Mouse (Mus musculus) MEL (cell line): ENCODE measurements around the gene Pcdh9. TPM values are rescaled to one million over a fixed set of nuclear protein-coding genes. Genes with fewer than 3 reads are reported as not detected.

Experiments used
- DNase-seq: peaks from one replicate; pipeline ENCODE4 v3.0.0; 2011; ENCODE audit warnings: low read depth, low spot score
- H3K27ac ChIP-seq: 2 replicates; pipeline ENCODE4 v1.5.1; 2012; ENCODE audit warnings: low read depth, mild to moderate bottlenecking, control low read depth, low read length, moderate library complexity; ENCODE audit not compliant: control insufficient read depth
- H3K27me3 ChIP-seq, 2 experiments: fragments of 150-350 bp in 1 of 2; sonication (generic) in 1 of 2; 2 replicates each; pipeline ENCODE4 v1.6.1; 2012; ENCODE audit warnings: low read length in 2 of 2, mild to moderate bottlenecking in 2 of 2, improper control_type of control experiment in 1 of 2, moderate library complexity in 1 of 2; ENCODE audit not compliant: insufficient read depth in 2 of 2, control insufficient read depth in 1 of 2
- H3K36me3 ChIP-seq, 2 experiments: 2 replicates each; pipeline ENCODE4 v1.6.1; 2012 to 2014; ENCODE audit warnings: low read length in 2 of 2, improper control_type of control experiment in 1 of 2, inconsistent platforms in 1 of 2, mild to moderate bottlenecking in 1 of 2; ENCODE audit not compliant: insufficient read depth in 2 of 2, control insufficient read depth in 1 of 2
- H3K4me1 ChIP-seq, 2 experiments: fragments of 150-350 bp in 1 of 2; sonication (generic) in 1 of 2; 2 replicates each; pipeline ENCODE4 v1.6.1; 2012; ENCODE audit warnings: low read length in 2 of 2, improper control_type of control experiment in 1 of 2, mild to moderate bottlenecking in 1 of 2; ENCODE audit not compliant: insufficient read depth in 2 of 2, control insufficient read depth in 1 of 2
- H3K4me3 ChIP-seq, 2 experiments: fragments of 150-350 bp in 1 of 2; sonication (generic) in 1 of 2; 2 replicates each; pipeline ENCODE4 v1.5.1; 2012; ENCODE audit warnings: low read depth in 2 of 2, low read length in 2 of 2, mild to moderate bottlenecking in 2 of 2, moderate library complexity in 2 of 2, control low read depth in 1 of 2, improper control_type of control experiment in 1 of 2; ENCODE audit not compliant: control insufficient read depth in 1 of 2, insufficient read depth in 1 of 2
- H3K79me2 ChIP-seq: 2 replicates; pipeline ENCODE4 v1.6.1; 2012; ENCODE audit warnings: mild to moderate bottlenecking, low read length, moderate library complexity; ENCODE audit not compliant: control insufficient read depth, poor library complexity, insufficient read depth
- H3K9ac ChIP-seq: 2 replicates; pipeline ENCODE4 v1.6.1; 2012; ENCODE audit warnings: low read depth, mild to moderate bottlenecking, control low read depth, low read length, moderate library complexity; ENCODE audit not compliant: control insufficient read depth, poor library complexity, severe bottlenecking
- H3K9me3 ChIP-seq: fragments of 150-350 bp; sonication (generic); replicated peaks from 2 replicates; pipeline ENCODE4 v1.6.1; 2012; ENCODE audit warnings: mild to moderate bottlenecking, low read length, improper control_type of control experiment, moderate library complexity; ENCODE audit not compliant: insufficient read depth
- E2F4 ChIP-seq: IDR thresholded peaks from 2 replicates; pipeline ENCODE4 v1.6.1; 2011; ENCODE audit warnings: low read depth, low read length, improper control_type of control experiment, borderline replicate concordance
- ELF1 ChIP-seq: IDR thresholded peaks from 2 replicates; pipeline ENCODE4 v1.6.1; 2014; ENCODE audit warnings: low read depth, mild to moderate bottlenecking, inconsistent platforms, low read length, improper control_type of control experiment, moderate library complexity
- EP300 ChIP-seq, 2 experiments: IDR thresholded peaks; 2 replicates each; pipeline ENCODE4 v1.6.1; 2011; ENCODE audit warnings: improper control_type of control experiment in 2 of 2, low read length in 2 of 2, low read depth in 1 of 2, mild to moderate bottlenecking in 1 of 2
- ETS1 ChIP-seq: IDR thresholded peaks from 2 replicates; pipeline ENCODE4 v1.6.1; 2012; ENCODE audit warnings: low read depth, mild to moderate bottlenecking, inconsistent platforms, low read length, improper control_type of control experiment, moderate library complexity
- GABPA ChIP-seq: IDR thresholded peaks from 2 replicates; pipeline ENCODE4 v1.6.1; 2012; ENCODE audit warnings: low read depth, mild to moderate bottlenecking, inconsistent platforms, low read length, improper control_type of control experiment, moderate library complexity
- HCFC1 ChIP-seq: IDR thresholded peaks from 2 replicates; pipeline ENCODE4 v1.6.1; 2012; ENCODE audit warnings: low read depth, mild to moderate bottlenecking, inconsistent platforms, low read length, improper control_type of control experiment, moderate library complexity
- JUND ChIP-seq: IDR thresholded peaks from 2 replicates; pipeline ENCODE4 v1.6.1; 2011; ENCODE audit warnings: low read depth, mild to moderate bottlenecking, improper control_type of control experiment, low read length
- KAT2A ChIP-seq: conservative IDR thresholded peaks from 2 replicates; pipeline ENCODE4 v1.6.1; 2012; ENCODE audit warnings: low read depth, low read length, improper control_type of control experiment, inconsistent platforms
- MAZ ChIP-seq: IDR thresholded peaks from 2 replicates; pipeline ENCODE4 v1.6.1; 2012; ENCODE audit warnings: low read depth, mild to moderate bottlenecking, inconsistent platforms, low read length, improper control_type of control experiment
- MYB ChIP-seq: IDR thresholded peaks from 2 replicates; pipeline ENCODE4 v1.6.1; 2011; ENCODE audit warnings: mild to moderate bottlenecking, low read depth, low read length, improper control_type of control experiment
- MYC ChIP-seq: IDR thresholded peaks from 2 replicates; pipeline ENCODE4 v1.6.1; 2011; ENCODE audit warnings: low read depth, mild to moderate bottlenecking, low read length, improper control_type of control experiment, moderate library complexity
- NELFE ChIP-seq: IDR thresholded peaks from 2 replicates; pipeline ENCODE4 v1.6.1; 2011; ENCODE audit warnings: low read depth, low read length, improper control_type of control experiment
- POLR2AphosphoS2 ChIP-seq: IDR thresholded peaks from 2 replicates; pipeline ENCODE4 v1.6.1; 2011; ENCODE audit warnings: low read length, improper control_type of control experiment
- POLR2AphosphoS5 ChIP-seq: IDR thresholded peaks from 2 replicates; pipeline ENCODE4 v1.6.1; 2012; ENCODE audit warnings: low read depth, borderline replicate concordance, mild to moderate bottlenecking, inconsistent platforms, low read length, moderate library complexity, mixed read lengths
- RCOR1 ChIP-seq: IDR thresholded peaks from 2 replicates; pipeline ENCODE4 v1.6.1; 2012; ENCODE audit warnings: low read depth, mild to moderate bottlenecking, inconsistent platforms, low read length, improper control_type of control experiment
- SMC3 ChIP-seq: IDR thresholded peaks from 2 replicates; pipeline ENCODE4 v1.6.1; 2011; ENCODE audit warnings: low read depth, low read length, improper control_type of control experiment
- TAL1 ChIP-seq: IDR thresholded peaks from 2 replicates; pipeline ENCODE4 v1.6.1; 2012; ENCODE audit warnings: mild to moderate bottlenecking, inconsistent platforms, low read length, moderate library complexity, mixed read lengths
- TBP ChIP-seq: IDR thresholded peaks from 2 replicates; pipeline ENCODE4 v1.8.0; 2011; ENCODE audit warnings: low read depth, low read length, improper control_type of control experiment
- TCF12 ChIP-seq: IDR thresholded peaks from 2 replicates; pipeline ENCODE4 v1.6.1; 2014; ENCODE audit warnings: low read depth, mild to moderate bottlenecking, inconsistent platforms, low read length, improper control_type of control experiment, moderate library complexity
- USF2 ChIP-seq, 2 experiments: IDR thresholded peaks; 2 replicates each; pipeline ENCODE4 v1.6.1; 2011 to 2012; ENCODE audit warnings: improper control_type of control experiment in 2 of 2, low read length in 2 of 2, borderline replicate concordance in 1 of 2, inconsistent platforms in 1 of 2, low read depth in 1 of 2, mild to moderate bottlenecking in 1 of 2; ENCODE audit not compliant: insufficient read depth in 1 of 2
- ZMIZ1 ChIP-seq: IDR thresholded peaks from 2 replicates; pipeline ENCODE4 v1.6.1; 2012; ENCODE audit warnings: low read depth, mild to moderate bottlenecking, inconsistent platforms, low read length, improper control_type of control experiment, moderate library complexity
- polyA plus RNA-seq, 2 experiments: library from polyadenylated mRNA; stranded (reverse) in 1 of 2; unstranded in 1 of 2; fragments of >175 nt in 1 of 2; fragments of >200 nt in 1 of 2; gene quantifications; 2 replicates each; pipeline versions ENCODE4 v1.2.1 to v1.2.4; 2012; ENCODE audit warnings: low replicate concordance in 2 of 2, low read depth in 1 of 2; ENCODE audit not compliant: insufficient read length in 2 of 2, insufficient read depth in 1 of 2, missing spikeins in 1 of 2
- total RNA-seq: library from RNA; depleted of rRNA; stranded (reverse); fragments of 300-350 nt; gene quantifications from 2 replicates; pipeline ENCODE4 v1.2.3, GENCODE M21; 2012

The Pcdh9 gene
- total and polyA plus RNA-seq, 3 experiments = not detected

DNA sequence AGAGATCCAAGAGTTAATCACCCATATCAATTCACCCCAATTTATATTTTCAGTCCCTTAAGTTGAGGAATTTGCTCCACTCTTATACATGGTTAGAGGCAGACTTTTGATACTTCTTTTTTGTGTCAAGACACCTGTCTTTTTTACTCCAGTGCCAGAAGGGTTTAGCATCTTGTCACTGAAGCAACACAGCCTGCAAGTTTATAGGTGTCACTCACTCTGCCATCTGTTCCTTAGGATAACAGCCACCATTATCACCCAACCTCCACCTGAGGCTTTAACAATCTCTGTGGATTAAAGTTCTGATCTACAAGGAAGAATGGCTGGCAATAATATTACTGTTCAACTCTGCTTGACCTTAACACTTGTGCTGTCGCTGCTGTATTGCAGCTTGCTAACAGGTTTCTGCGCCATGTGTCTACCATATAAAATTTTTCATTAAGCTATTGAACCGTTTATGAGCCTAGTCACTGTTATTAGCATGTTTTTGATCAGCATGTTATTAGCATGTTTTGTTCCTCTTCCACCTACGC is 427.1 kb downstream of the Pcdh9 start:
- Histone ChIP-seq H3K9ac (no peak overlapping the region), H3K27me3 (no peaks in the 10 kb centered on the region), H3K4me1 (no peaks in the 10 kb centered on the region), H3K4me3 (no peak overlapping the region), H3K27ac (no peak overlapping the region), H3K36me3 (no peaks in the 10 kb centered on the region), H3K79me2 (no peaks in the 10 kb centered on the region), H3K9me3 (no peaks in the 10 kb centered on the region)
- TF ChIP-seq MYB (no peak), RCOR1 (no peak), GABPA (no peak), ETS1 (no peak), ELF1 (no peak), MAZ (no peak), POLR2AphosphoS2 (no peak), TBP (no peak), NELFE (no peak), JUND (no peak), TCF12 (no peak), TAL1 (no peak)
- no peak for DNase-seq

DNA sequence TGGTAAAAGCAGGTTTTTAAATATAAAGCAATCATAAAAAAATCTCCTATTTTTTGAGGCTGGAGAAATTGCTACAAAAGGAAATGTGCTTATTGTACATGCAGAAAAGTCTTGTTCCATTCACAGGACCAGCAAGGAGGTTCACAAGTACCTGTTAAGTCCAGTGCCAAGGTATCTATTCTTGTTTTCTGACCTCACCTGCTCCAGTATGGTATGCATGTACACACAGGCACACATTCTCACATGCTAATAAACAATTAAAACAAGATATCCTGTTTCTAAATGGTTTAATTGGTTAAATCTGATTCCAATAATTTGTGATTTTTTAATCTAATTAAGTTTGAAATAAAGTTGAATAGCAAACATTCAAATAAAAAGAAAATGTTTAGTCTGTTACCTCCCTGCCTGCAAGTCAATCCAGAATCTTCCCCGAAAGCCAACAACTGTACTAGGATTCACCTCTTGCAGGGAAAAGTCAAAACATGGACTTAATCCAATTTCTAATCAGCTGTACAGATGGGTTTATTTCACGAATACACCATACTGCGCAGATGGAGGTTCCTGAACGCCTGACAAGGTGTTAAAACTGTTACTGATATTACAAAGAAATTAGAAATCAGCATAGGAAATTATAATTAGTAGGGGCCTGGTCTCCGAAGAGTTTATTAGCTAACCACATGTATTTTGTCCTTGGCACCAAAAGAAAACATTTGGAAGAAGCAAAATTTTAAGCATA is 439.4 kb downstream of the Pcdh9 start:
- H3K27me3 ChIP-seq = no peaks in the 10 kb centered on the region
- H3K9me3 ChIP-seq = no peaks in the 10 kb centered on the region
- no peaks in the 10 kb centered on the region for H3K4me1 ChIP-seq
- TF ChIP-seq ZMIZ1 = no peak
- TF ChIP-seq SMC3 = no peak
- no peak for TF ChIP-seq HCFC1
- no peak for TF ChIP-seq MYC
- TF ChIP-seq E2F4 = no peak
- TF ChIP-seq POLR2AphosphoS5 = no peak
- TF ChIP-seq USF2 (IDR thresholded peaks at IDR 0.05; ENCODE audit: borderline replicate concordance in 1 of 2, insufficient read depth in 1 of 2, low read depth in 1 of 2, low read length in 2 of 2) = no peak
- TF ChIP-seq GABPA = no peak
- no peak for TF ChIP-seq EP300 (IDR thresholded peaks at IDR 0.05; ENCODE audit: low read depth in 1 of 2, low read length in 2 of 2)
- no peak for TF ChIP-seq KAT2A
- no peak overlapping the region for H3K27ac ChIP-seq
- no peak overlapping the region for H3K9ac ChIP-seq
- no peak overlapping the region for H3K4me3 ChIP-seq
- H3K36me3 ChIP-seq = no peaks in the 10 kb centered on the region
- H3K79me2 ChIP-seq = no peaks in the 10 kb centered on the region
- no peak for DNase-seq
